Mouse (Mus musculus) G1E (cell line): Measurements from ENCODE around the gene Fkbp3.

Source experiments
- CTCF ChIP-seq: IDR thresholded peaks from 2 replicates; pipeline ENCODE4 v1.5.1; 2012; ENCODE audit warnings: low read depth, low read length, inconsistent platforms, mixed read lengths
- GATA1 ChIP-seq: IDR thresholded peaks from 2 replicates; pipeline ENCODE4 v1.6.1; 2012; ENCODE audit warnings: borderline replicate concordance, low read length, inconsistent platforms, mixed read lengths

GRCm38 (mm10) chr12:65036892-65037545, 36.8 kb downstream of the Fkbp3 start:
- TF ChIP-seq CTCF, result no peak
- TF ChIP-seq GATA1, result no peak
